Mouse (Mus musculus): Measurements from ENCODE around the gene Tango6.

Tango6 gene

GRCm38 (mm10) chr8:106761867-106762523 is 79.1 kb downstream of the Tango6 start:
- no peak for DNase-seq

GRCm38 (mm10) chr8:106764529-106764928 is 81.7 kb downstream of the Tango6 start:
- DNase-seq, result peak; percentile 9

GRCm38 (mm10) chr8:106765570-106765969 is 82.7 kb downstream of the Tango6 start:
- DNase-seq, result no peak

- no peak for DNase-seq
These were observed 83.9 kb downstream of the Tango6 start for GRCm38 (mm10) chr8:106766736-106767135.

GRCm38 (mm10) chr8:106769147-106769805 is 86.4 kb downstream of the Tango6 start:
- no peak for DNase-seq

GRCm38 (mm10) chr8:106770596-106771179 is 87.8 kb downstream of the Tango6 start:
- no peak for DNase-seq

GRCm38 (mm10) chr8:106772094-106772493 is 89.2 kb downstream of the Tango6 start:
- DNase-seq, result no peak

GRCm38 (mm10) chr8:106772501-106772900 is 89.6 kb downstream of the Tango6 start:
- no peak for DNase-seq

GRCm38 (mm10) chr8:106774567-106775320 is 91.9 kb downstream of the Tango6 start:
- DNase-seq, result no peak

GRCm38 (mm10) chr8:106789623-106790022 is 106.8 kb downstream of the Tango6 start:
- no peak for DNase-seq

GRCm38 (mm10) chr8:106794820-106795219 is 112.0 kb downstream of the Tango6 start:
- no peak for DNase-seq

GRCm38 (mm10) chr8:106799821-106800220 is 117.0 kb downstream of the Tango6 start:
- DNase-seq, result no peak

- no peak for DNase-seq
These were observed 118.4 kb downstream of the Tango6 start for GRCm38 (mm10) chr8:106801261-106801660.

- DNase-seq, result peak; percentile 22
These were observed 119.7 kb downstream of the Tango6 start for GRCm38 (mm10) chr8:106802384-106803137.

GRCm38 (mm10) chr8:106805859-106806258 is 123.0 kb downstream of the Tango6 start:
- no peak for DNase-seq

- no peak for DNase-seq
These were observed 124.6 kb downstream of the Tango6 start for GRCm38 (mm10) chr8:106807461-106807860.

GRCm38 (mm10) chr8:106809726-106810125 is 126.9 kb downstream of the Tango6 start:
- no peak for DNase-seq

- DNase-seq, result no peak
These were observed 127.5 kb downstream of the Tango6 start for GRCm38 (mm10) chr8:106810406-106810805.

- DNase-seq, result no peak
These were observed 129.7 kb downstream of the Tango6 start for GRCm38 (mm10) chr8:106812560-106812959.

- DNase-seq, result no peak
These were observed 133.7 kb downstream of the Tango6 start for GRCm38 (mm10) chr8:106816431-106817170.

GRCm38 (mm10) chr8:106817171-106817545 is 134.3 kb downstream of the Tango6 start:
- DNase-seq, result no peak

Data from cerebellum, adult 9-10 months (tissue).